Mouse (Mus musculus): ENCODE data around the gene 4933405L10Rik. TPM values are rescaled to one million over a fixed set of nuclear protein-coding genes. Genes with fewer than 3 reads are reported as not detected.

The 4933405L10Rik gene
- polyA plus RNA-seq (2012; rRNA removed) = 0.51 TPM in 2 replicates

- Histone ChIP-seq H3K4me3 (replicated peaks; ENCODE audit: insufficient read depth, low read depth, low read length) (peak within 1 kb of the TSS; percentile 57), H3K27ac (ENCODE audit: insufficient read depth, low read length) (0 out of 2 replicates have a peak within 1 kb of the TSS, but pooled peaks have one; percentile 17), H3K4me1 (ENCODE audit: control insufficient read depth, insufficient read depth, low read length) (peaks cover 37% of the 10 kb centered on the region), H3K27me3 (ENCODE audit: control insufficient read depth, insufficient read depth, low read length) (no peaks in the 10 kb centered on the region)
- DNase-seq = peak; percentile 83 to 90
- WGBS = 2% methylated on average over 55 of the region's 55 CpGs
- TF ChIP-seq CTCF (IDR thresholded peaks at IDR 0.05; ENCODE audit: borderline replicate concordance, insufficient read depth, low read depth, low read length) (no peak), POLR2A (IDR thresholded peaks at IDR 0.05; ENCODE audit: borderline replicate concordance, insufficient read depth, low read length) (no peak)
These were observed at the start of gene 4933405L10Rik, which contains the start of gene Enkd1 for GRCm38 (mm10) chr8:105707498-105708403. Gene 4933405L10Rik (plus strand): TSS chr8:105707655. Gene Enkd1 (minus strand): TSS chr8:105708210.

GRCm38 (mm10) chr8:105661167-105661566 is 46.3 kb upstream of the 4933405L10Rik start:
- Histone ChIP-seq H3K27me3 (ENCODE audit: control insufficient read depth, insufficient read depth, low read length) (no peaks in the 10 kb centered on the region), H3K4me3 (replicated peaks; ENCODE audit: insufficient read depth, low read depth, low read length) (no peak overlapping the region), H3K4me1 (ENCODE audit: control insufficient read depth, insufficient read depth, low read length) (no peaks in the 10 kb centered on the region), H3K27ac (ENCODE audit: insufficient read depth, low read length) (no peak overlapping the region)
- DNase-seq = peak in 1 of 2 experiments; percentile 40
- WGBS = 49% methylated on average over 3 of the region's 3 CpGs
- TF ChIP-seq POLR2A (IDR thresholded peaks at IDR 0.05; ENCODE audit: borderline replicate concordance, insufficient read depth, low read length) (no peak), CTCF (IDR thresholded peaks at IDR 0.05; ENCODE audit: borderline replicate concordance, insufficient read depth, low read depth, low read length) (peak; percentile 42; the same call in 1 of the 2 replicates)

DNA sequence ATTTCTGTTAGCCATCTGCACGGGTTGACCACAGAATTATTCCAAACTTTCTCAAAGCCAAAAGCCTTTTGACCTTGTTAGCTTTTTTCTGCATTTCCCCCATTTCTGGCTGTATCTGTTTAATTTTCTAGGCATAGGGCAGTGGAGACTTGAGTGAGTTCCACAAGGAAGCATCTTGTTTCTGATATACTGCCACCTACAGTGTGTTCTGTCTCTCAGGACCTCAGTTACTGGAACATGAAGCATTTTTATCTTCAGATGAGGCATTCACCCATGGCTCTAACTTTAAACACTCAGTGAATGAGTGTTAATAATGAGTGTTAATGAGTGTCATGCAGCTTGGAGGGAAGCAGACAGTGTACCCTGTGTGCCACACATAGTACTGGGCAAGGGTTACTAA is 29.6 kb upstream of the 4933405L10Rik start:
- DNase-seq = no peak
- 80% methylated on average over 1 of the region's 1 CpGs for WGBS
- H3K4me1 ChIP-seq (ENCODE audit: control insufficient read depth, insufficient read depth, low read length) = no peaks in the 10 kb centered on the region
- H3K27me3 ChIP-seq (ENCODE audit: control insufficient read depth, insufficient read depth, low read length) = no peaks in the 10 kb centered on the region; the same call in 1 of the 2 replicates
- H3K4me3 ChIP-seq (replicated peaks; ENCODE audit: insufficient read depth, low read depth, low read length) = no peak overlapping the region
- no peak overlapping the region for H3K27ac ChIP-seq (ENCODE audit: insufficient read depth, low read length)
- TF ChIP-seq POLR2A (IDR thresholded peaks at IDR 0.05; ENCODE audit: borderline replicate concordance, insufficient read depth, low read length) (no peak), CTCF (IDR thresholded peaks at IDR 0.05; ENCODE audit: borderline replicate concordance, insufficient read depth, low read depth, low read length) (peak; percentile 5; the same call in 1 of the 2 replicates)

DNA sequence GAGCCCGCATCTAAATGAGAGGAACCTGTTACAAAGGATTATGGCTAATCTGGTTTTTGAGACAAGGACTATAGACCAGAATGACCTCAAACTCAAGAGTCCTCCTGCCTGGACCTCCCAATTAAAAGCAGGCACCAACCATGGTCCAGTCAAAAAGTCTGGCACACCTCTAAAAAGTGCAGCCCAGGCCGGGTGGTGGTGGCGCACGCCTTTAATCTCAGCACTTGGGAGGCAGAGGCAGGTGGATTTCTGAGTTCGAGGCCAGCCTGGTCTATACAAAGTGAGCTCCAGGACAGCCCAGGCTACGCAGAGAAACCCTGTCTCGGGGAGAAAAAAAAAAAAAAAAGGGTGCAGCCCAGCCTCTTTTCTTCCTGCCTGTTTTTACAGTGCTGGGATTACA is 22.1 kb upstream of the 4933405L10Rik start:
- Histone ChIP-seq H3K27me3 (ENCODE audit: control insufficient read depth, insufficient read depth, low read length) (no peaks in the 10 kb centered on the region), H3K27ac (ENCODE audit: insufficient read depth, low read length) (no peak overlapping the region), H3K4me1 (ENCODE audit: control insufficient read depth, insufficient read depth, low read length) (peaks cover 7% of the 10 kb centered on the region; the same call in 1 of the 2 replicates), H3K4me3 (replicated peaks; ENCODE audit: insufficient read depth, low read depth, low read length) (no peak overlapping the region)
- 81% methylated on average over 7 of the region's 7 CpGs for WGBS
- TF ChIP-seq CTCF (IDR thresholded peaks at IDR 0.05; ENCODE audit: borderline replicate concordance, insufficient read depth, low read depth, low read length) = no peak
- no peak for TF ChIP-seq POLR2A (IDR thresholded peaks at IDR 0.05; ENCODE audit: borderline replicate concordance, insufficient read depth, low read length)
- DNase-seq = no peak

GRCm38 (mm10) chr8:105685796-105686308 is 21.6 kb upstream of the 4933405L10Rik start, which contains the start of gene Carmil2:
Gene Carmil2 (plus strand): TSS chr8:105686274.
- peaks cover 7% of the 10 kb centered on the region; the same call in 1 of the 2 replicates for H3K4me1 ChIP-seq (ENCODE audit: control insufficient read depth, insufficient read depth, low read length)
- H3K4me3 ChIP-seq (replicated peaks; ENCODE audit: insufficient read depth, low read depth, low read length) = peak within 1 kb of the TSS; percentile 8
- WGBS = 5% methylated on average over 26 of the region's 26 CpGs
- no peak for TF ChIP-seq POLR2A (IDR thresholded peaks at IDR 0.05; ENCODE audit: borderline replicate concordance, insufficient read depth, low read length)
- TF ChIP-seq CTCF (IDR thresholded peaks at IDR 0.05; ENCODE audit: borderline replicate concordance, insufficient read depth, low read depth, low read length) = peak; percentile 73
- peak in 1 of 2 experiments; percentile 60 for DNase-seq
- H3K27me3 ChIP-seq (ENCODE audit: control insufficient read depth, insufficient read depth, low read length) = no peaks in the 10 kb centered on the region
- no peak within 1 kb of the TSS for H3K27ac ChIP-seq (ENCODE audit: insufficient read depth, low read length)

DNA sequence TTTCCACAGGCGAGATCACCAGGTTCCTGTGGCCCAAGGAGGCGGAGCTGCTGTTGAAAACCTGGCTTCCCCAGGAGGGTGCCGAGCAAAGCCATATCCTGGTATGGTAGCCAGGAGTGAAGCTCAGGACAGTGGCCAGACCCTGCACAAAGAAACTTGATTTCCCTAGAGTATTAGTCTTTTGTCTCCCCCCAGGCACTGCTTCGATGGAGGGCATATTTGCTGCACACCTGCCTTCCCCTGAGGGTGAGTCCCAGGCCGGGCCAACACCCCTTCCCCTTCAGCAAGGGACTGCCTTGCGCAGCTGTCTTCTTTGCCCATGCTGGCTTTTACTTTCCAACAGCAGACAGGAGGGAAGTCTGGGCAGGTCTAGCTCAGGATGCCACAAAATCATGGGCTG is 20.9 kb upstream of the 4933405L10Rik start:
- Histone ChIP-seq H3K27ac (ENCODE audit: insufficient read depth, low read length) (no peak overlapping the region), H3K27me3 (ENCODE audit: control insufficient read depth, insufficient read depth, low read length) (no peaks in the 10 kb centered on the region), H3K4me1 (ENCODE audit: control insufficient read depth, insufficient read depth, low read length) (peaks cover 7% of the 10 kb centered on the region; the same call in 1 of the 2 replicates), H3K4me3 (replicated peaks; ENCODE audit: insufficient read depth, low read depth, low read length) (no peak overlapping the region)
- TF ChIP-seq POLR2A (IDR thresholded peaks at IDR 0.05; ENCODE audit: borderline replicate concordance, insufficient read depth, low read length) = no peak
- TF ChIP-seq CTCF (IDR thresholded peaks at IDR 0.05; ENCODE audit: borderline replicate concordance, insufficient read depth, low read depth, low read length) = no peak
- WGBS = 45% methylated on average over 6 of the region's 6 CpGs
- no peak for DNase-seq

DNA sequence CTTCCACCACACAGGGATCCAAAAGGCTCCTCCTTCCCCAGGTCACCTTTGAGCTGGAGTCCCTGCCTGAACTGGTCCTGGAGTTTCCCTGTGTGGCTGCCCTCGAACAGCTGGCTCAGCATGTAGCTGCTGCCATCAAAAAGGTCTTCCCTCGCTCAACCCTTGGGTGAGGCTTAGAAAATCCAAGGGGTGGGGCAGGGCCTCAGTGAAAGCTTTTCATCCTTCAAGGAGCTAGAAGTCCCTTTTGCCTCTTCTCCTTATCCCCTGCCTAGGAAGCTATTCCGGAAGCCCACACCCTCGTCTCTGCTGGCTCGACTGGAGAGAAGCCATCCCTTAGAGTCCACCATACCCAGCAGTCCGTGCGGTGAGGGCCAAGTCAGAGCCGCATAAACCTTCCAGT is 19.9 kb upstream of the 4933405L10Rik start:
- no peak overlapping the region for H3K27ac ChIP-seq (ENCODE audit: insufficient read depth, low read length)
- no peaks in the 10 kb centered on the region for H3K27me3 ChIP-seq (ENCODE audit: control insufficient read depth, insufficient read depth, low read length)
- no peak for TF ChIP-seq CTCF (IDR thresholded peaks at IDR 0.05; ENCODE audit: borderline replicate concordance, insufficient read depth, low read depth, low read length)
- no peak for TF ChIP-seq POLR2A (IDR thresholded peaks at IDR 0.05; ENCODE audit: borderline replicate concordance, insufficient read depth, low read length)
- DNase-seq = no peak
- 57% methylated on average over 8 of the region's 8 CpGs for WGBS
- peaks cover 7% of the 10 kb centered on the region; the same call in 1 of the 2 replicates for H3K4me1 ChIP-seq (ENCODE audit: control insufficient read depth, insufficient read depth, low read length)
- no peak overlapping the region for H3K4me3 ChIP-seq (replicated peaks; ENCODE audit: insufficient read depth, low read depth, low read length)
